Mouse (Mus musculus) adrenal gland, adult 2 months (tissue): ENCODE measurements around the gene Cenpx. TPM values are rescaled to one million over a fixed set of nuclear protein-coding genes. Genes with fewer than 3 reads are reported as not detected.
"Not testable (repeated sequence)": the region's sequence is repeated elsewhere in the genome, so short reads cannot be mapped to it uniquely, and the experiment has no call there.

ENCODE experiments used
- DNase-seq: peaks from one replicate; pipeline ENCODE4 v3.0.0; 2021
- polyA plus RNA-seq: library from polyadenylated mRNA; depleted of rRNA; stranded (reverse); fragments of >200 nt; gene quantifications from 2 replicates; pipeline ENCODE4 v1.2.3, GENCODE M21; 2012
- total RNA-seq, 2 experiments: library from RNA; stranded (reverse); gene quantifications; 2 replicates each; pipeline ENCODE4 v1.2.3; 2021

The Cenpx gene
- total and polyA plus RNA-seq, 3 experiments: 54.0 to 86.0 (median 63.5) TPM

DNA sequence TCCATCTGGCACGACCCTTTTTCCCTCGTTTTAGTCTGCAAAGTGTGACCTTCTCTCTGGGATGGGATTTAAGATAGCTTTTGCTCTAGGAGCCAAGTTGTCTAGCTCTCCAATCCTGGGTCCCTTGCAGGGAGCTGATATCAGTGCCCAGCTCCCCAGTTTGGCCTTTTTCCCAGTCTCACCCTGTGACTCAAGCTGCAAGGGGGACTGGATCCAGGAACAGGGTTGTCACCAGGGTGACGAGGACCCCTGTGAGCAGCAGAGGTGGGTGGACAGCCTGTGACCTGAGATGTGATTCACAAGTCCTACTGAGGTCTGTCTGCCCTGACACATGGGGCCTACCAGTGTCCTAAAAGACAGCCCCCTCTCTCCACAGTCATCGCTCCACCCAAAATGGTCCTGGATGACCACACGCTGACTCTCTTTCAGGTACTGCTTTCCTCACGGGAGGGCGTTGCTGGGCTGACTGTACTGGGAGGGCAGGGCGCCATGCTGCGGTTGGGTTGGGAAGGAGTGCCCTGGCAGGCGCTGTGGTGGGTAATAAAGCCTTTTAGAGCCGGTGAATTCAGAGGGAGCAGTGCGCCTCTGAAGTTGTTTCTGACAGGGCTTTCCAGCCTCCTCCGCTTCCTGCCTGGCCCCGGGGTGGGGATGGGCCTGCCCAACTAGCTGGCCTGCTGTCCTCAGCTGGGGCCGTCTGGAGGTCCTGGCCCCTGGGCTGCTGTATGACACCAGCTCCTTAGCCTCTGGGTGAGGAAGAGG, 9.7 kb downstream of the Cenpx start:
- peak; percentile 81 for DNase-seq

DNA sequence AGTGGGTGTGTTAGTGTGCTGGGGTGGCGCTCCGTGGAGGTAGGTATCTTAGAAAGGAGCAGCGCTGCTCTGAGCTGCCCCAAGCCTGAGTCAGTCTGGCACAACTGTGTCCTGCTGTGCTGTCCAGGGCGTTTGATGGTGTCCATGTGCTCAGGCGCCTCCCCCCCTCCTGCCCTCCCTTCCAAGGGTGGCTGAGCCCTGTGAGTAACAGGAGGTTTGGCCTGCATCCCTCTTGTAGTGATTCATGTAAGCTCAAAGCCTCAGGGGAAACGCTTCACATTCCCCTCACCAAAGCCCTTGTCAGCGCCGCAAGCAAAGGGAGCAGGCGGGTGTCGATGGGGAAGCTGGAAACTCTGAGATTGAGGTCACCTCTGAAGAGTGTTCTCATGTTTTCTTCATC, 15.8 kb downstream of the Cenpx start:
- DNase-seq: peak; percentile 91

DNA sequence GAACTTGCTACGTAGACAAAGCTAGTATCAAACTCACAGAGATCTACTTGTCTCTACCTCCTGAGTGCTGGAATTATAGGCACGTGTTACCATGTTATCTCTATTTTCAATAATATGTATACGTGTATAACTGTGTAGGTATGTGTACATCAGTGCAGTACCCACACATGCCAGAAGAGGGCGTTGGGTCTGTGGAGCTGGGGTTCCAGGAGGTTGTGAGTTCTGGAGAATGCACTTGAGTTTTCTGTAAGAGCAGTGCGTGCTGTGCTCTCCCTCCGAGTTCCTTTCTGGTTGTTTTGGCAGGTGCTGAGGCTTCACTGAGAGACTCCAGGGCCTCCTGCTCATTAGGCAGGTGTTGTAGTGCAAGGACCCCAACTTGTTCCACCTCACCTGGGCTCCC, 17.0 kb downstream of the Cenpx start:
- no peak for DNase-seq

DNA sequence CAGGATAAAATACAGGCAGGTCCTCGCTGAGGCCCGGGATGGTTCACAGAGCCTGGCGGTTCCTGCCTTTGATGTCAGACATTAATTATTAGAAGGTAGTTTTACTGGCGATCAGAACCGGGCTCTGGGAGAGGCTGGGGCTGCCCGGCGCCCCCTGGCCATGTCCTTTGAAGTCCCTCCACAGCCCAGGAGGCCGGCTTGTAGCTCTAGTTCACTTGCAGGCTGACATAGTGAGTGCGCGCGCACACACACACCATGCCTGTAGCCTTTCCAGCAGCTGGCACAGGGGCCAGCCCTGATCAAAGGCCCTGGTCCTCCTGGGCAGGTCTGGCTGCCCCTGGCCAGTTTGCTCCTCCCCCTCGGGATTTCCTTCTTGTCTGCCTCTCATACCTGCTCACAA, 17.9 kb downstream of the Cenpx start:
- DNase-seq: peak; percentile 66

DNA sequence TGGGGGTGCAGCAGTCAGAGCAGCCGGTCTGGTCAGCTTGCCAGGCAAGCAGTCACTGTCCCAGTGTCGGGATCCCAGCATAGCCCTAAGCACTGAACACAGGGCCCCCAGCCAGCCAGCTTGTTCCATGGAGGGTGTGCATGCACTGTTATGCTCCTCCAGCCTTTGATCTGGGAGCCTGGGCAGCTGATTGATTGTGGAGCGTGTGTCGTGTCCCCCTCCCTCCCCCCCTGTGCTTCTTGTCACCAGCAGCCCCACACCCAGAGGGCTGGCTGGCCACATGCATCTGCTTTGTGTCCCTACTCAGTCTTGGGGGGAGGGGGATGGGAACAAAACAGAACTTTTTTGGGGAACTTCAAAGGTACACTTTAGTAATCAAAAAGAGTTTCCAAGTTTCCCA, 18.4 kb downstream of the Cenpx start:
- peak; percentile 59 for DNase-seq

DNA sequence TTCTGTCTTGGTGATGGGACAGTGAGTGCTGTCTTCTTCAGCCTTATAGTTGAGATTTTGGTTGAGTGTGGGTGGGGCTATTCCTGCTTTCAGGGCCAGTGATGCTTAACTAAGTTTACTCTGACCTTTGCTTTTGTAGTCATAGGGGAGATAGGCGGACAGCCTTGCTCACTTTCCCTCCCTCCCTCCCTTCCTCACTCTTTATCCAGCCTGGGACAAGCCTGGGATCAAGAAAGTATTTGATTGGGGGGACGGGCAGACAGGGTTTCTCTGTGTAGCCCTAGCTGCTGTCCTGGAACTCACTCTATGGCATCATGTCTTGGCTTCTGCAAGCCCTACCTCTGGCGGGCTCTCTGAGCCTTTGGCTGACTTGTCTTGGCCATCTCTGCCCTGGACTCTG, 20.1 kb downstream of the Cenpx start:
- DNase-seq: peak; percentile 44

DNA sequence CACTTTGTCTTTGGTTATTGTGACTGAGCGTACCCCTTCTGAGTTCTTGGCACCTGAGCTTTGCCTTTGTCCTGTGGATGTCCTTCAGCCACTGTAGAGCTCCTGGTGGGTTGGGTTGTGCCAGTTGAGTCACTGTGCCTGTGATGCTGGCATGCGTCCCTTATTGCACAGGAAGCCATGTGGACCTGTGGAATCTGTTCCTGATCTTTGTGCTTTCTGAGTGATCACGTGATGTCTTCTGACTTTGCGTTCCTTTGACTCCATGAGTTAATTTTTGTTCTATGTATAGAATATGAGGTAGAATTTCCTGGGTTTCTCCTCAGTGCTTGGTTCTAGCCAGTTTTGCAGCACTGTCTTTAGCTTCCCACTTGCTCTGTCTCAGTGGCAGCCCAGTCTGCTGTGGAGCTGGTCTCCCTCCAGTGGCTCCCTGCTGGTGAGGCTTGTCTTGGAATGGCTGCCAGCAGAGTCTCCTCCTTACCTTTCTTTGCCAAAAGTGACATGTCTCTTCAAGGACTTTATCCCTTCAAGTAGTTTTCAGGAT, 21.0 kb downstream of the Cenpx start:
- DNase-seq: peak; percentile 81

DNA sequence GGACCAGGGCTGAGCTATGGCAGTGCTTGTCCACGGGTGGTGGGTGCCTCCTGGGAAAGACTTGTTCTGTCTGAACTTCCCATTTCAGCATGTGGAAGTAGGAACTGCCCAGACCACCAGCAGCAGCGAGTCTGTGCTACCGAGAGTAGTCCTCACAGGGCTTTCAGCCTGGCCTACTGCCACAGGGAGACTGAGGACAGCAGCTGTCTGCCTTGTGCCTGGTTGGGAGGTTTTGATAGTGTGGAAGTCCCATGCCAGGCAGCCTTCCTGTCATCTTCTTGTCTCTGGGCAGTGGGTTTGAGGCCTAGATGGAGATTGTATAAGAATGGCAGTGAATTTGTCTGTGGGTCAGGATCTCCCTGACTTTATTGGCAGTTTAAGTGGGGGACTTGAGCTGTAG, 24.2 kb downstream of the Cenpx start:
- DNase-seq: no peak

DNA sequence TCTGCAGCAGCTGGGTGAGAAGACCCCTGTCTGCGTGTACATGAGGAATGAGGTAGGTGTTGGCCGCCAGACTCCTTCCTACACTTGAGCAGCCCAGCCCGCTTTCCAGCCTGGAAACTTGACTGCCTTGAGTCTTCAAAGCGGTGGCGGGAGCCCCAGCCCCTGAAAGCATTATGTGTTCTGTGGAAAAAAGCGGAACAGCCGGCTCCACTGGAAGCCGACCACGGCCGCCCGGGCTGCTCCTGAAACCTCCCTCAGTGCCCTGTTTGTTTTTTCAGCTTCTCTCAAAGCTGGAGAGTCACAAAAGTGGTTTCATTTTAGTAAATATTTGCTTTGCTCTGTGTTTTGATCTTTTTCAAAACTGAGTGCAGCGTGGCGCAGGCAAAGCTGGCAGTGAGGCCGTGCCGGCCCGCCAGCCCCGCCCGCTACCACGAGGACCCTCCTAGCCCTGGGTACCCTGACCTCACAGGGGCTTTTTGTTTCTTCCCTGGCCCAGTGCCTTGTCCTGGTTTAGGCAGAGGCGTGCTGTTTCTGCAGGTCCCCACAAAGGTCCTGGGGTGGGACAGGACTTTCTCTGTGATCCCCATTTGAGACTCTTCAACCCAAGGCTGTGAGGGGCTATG, 26.8 kb downstream of the Cenpx start:
- no peak for DNase-seq

DNA sequence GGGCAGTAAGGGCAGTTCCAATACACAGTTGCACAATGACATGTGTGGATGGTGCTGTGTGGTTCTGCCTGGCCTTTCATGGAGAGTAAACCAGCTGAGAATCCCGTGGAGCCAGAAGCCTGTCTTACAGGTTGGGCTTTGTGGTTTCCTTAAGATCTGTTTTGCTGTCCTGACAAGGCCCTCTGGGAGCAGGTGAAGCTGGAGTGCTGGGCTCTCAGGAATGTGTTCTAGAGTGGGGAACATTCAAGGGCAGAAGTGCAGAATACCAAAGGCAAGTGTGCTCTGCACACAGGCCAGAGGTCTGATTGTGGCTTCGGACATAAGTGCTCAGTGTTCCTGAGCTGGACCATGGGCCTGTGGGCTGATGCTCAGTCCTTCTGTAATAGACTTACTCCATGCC, 28.9 kb downstream of the Cenpx start:
- no peak for DNase-seq

DNA sequence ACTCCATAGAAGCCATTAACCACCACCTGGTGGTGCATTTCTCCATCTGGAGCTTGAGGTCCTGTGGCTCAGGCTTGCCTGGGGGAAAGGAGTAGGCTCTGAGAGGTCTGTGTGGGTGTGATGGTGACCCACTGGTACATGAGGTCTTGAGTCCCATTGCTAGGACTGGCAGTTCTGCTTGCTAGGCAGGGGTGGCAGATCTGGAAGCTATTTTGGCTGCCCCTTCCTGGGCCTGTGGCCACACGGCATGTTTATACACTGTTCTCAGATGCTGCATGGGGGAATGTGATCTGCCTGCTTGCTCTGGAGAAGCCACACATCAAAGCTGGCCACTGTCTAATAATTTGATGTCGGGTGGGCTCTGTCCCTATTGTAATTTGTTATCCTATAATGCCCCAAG, 29.5 kb downstream of the Cenpx start:
- no peak for DNase-seq

DNA sequence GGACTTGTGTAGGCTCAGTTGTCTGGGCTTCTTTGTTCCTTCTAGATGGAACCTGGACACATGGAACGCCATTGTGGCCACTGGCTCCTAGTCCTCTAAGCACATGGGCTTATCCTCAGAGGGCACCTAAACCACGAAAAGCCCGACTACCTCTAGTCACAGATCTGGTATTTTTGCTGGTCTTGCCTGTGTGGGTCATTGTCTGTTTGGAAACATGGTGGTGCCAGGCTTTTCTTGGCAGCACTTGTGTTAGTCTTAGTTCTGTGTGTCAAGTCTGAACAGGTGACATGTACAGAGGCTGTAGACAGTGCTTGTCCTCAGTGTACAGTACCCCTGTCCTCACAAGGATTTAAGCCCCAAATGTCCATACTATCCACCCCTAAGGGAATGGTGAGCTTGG, 30.0 kb downstream of the Cenpx start:
- no peak for DNase-seq

DNA sequence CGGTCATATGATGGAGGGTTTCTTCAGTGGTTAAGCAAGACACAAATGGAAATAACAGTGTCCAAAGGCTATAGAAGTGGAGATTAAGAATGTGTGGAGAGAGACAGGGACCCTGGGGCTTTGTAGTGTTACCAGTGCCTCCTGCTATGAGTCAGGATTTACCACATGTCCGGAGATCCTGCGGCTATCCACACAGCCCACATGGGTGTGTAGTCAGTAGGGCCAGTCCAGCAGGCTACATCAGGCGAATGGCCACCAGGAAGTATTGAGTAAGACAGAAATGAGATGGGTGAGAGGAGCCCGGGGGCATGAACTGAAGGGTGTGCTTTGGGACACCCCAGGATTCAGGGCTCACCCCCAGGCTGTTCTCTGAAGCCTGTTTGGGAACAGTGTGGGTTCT, 30.9 kb downstream of the Cenpx start:
- DNase-seq: no peak

DNA sequence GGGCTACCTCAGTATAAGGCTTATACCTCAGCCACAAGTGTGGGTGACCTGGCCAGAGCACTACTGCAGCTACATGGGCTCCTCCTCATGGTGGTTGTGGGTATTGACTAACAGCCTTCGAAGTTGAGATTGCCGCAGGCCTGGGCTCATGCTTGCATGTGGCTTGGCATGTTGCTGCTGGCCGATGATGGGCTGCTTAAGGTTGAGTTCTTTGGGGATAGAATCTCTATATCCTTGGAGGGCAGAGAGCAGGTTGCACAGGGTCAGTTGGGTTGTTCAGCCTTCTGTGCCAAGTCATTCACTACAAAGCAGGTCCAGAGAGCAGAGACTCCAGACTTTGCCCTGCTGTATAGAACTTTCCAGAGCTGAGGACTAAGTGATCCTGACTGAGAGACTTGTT, 33.6 kb downstream of the Cenpx start:
- DNase-seq: peak; percentile 29

DNA sequence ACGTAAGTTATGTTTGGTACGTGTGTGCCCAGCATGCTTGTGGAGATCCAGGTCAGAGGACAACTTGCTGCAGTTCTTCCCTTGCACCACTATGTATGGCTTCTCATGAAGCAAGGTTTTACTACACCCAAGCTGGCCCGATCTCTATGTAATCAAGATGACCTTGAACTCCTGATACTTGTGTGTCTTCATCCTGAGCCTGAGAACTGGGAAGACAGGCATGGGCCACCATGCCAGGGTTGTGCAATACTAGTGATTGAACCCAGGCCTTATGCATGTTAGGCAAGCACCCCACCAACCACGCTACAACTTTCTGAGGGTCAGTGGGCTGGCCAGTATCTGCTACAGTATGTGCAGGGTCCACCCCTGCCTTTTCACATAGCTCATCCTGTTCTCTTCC, 36.6 kb downstream of the Cenpx start:
- peak; percentile 66 for DNase-seq

DNA sequence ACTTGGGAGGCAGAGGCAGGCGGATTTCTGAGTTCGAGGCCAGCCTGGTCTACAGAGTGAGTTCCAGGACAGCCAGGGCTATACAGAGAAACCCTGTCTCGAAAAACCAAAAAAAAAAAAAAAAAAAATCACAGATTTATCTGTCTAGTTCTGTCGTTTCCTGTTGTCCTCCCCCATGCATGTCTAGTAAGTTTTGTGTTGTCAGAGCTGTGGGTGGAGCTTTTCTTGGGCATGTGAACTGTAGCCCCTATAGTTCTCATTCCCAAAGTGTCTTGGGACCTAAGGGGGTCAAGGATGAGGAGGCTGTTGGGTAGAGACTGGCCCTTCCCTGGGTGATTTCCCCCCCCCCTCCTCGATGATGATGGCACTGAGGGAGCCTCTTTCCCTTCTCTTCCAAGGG, 37.7 kb downstream of the Cenpx start:
- not testable (repeated sequence) for DNase-seq

DNA sequence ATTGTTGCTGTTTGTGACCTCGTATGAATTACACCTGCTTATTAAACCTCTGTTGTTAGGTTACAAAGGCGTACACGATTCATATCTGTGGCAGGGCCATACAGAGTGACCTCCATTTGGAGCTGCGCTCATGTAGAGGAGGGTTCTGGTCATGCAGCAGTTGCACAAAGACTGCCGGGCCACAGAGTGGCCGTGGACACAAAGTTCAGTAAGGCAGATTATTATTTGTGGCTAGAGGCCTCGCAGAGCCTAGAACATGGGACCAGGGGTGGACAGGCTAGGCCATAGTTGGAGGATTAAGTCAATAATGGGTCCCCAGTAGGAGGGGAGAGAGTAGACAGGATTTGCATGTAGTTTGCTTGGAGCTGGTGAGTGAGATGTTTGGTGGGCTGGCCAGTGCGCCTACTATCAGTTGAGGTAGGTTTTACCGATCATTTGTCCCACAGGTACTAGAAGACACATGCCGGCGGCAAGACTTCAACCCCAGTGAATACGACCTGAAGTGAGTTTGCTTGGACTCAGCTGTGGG, 39.9 kb downstream of the Cenpx start:
- DNase-seq: no peak

DNA sequence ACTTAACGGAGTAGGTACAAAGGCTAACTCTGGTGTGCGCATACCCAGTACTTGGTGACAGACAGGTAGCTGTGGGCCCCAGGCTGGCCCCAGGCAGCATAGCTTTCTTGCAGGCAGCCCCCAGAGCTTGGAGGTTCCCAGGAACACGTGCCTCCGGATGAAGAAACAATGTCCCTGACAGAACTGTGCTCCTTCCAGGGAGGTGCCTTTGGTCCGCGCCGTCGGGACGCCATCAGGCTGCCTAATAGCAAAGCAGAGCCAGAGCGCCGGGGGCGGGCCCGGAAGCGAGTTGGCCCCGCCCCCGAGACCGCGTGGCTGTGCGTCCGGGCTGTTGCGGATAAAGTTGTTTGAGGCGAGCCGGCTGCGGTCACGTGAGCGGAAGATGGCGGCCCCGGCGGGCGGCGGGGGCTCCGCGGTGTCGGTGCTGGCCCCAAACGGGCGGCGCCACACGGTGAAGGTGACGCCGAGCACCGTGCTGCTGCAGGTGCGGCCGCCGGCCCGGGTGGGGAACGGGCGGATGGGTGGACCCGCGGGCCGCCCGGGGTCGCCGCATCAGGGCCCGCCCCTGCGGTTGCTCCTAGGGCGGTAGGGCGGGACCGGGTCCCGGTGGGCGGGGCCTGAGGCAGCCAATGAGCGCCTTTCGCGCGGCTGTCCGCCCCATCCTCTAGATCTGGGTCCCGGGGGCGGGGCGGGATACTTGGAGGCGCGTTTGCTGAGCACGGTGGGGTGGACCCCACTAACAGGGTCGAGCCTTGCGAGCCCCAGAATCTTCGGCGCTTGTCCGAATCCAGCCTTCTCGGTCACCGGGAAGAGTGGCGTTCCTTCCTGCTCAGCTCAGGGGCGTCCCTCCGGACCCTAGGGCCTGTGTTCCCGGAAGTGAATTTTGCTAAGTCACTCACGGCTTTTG, 40.6 kb downstream of the Cenpx start, which contains the start of gene Aspscr1:
Gene Aspscr1, plus strand, starts transcription at position 287 of the 907 bp plus-strand sequence.
- DNase-seq: peak; percentile 98

DNA sequence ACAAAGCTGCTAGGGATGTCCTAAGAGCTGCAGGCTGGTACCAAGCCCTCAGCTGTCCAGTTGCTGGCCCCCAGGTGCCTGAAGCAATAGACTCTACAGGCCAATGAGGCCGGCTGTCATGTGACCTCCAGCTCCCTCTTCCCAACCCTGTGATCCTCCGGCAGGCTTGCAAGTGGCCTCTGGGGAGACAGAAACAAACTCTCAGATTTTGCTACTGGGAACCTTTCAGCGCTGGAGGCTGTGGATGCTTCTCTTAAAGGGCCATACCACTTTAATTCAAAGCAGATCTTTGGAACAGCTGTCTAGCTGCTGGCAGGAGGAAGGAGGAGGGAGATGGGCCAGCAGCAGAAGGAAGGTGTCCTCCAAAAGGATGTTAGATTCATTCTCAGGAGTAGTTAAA, 46.9 kb downstream of the Cenpx start:
- no peak for DNase-seq

DNA sequence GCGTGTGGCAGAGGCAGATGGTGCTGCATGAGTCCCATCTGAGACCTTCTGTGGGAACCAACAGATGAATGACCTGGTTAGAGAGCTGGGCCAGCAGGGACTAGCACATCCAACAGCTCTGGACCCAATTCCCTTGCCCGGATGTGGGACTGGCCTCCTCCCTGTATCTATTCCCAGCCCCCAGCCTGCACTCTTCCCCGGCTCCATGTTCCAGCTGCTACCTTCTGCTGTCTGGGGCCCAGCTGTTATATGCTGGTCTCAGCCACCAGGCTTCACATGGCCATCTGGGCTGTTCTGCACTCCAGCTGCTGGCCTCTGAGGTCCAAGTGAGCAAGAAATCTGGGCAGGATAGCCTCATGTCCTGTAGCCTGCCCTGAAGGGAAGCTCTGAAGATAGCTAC, 48.1 kb downstream of the Cenpx start:
- no peak for DNase-seq

DNA sequence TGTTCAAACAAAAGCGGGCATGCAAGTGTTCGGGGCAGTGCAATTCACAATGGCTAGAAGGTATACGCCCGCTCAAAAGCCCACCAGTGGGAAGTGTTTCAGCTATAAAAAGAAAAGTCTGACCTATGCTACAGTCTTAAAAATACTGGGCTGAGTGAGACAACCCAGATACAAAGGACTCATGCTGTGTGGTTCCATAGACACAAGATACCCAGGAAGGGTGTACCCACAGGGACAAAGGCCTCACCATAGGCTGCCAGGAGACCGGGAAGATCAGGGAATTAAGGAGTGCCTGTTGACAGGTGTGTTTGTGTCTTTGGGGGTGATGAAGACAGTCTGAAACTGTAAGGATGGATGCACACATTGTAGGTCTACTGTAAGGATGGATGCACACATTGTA, 49.8 kb downstream of the Cenpx start:
- DNase-seq: no peak

DNA sequence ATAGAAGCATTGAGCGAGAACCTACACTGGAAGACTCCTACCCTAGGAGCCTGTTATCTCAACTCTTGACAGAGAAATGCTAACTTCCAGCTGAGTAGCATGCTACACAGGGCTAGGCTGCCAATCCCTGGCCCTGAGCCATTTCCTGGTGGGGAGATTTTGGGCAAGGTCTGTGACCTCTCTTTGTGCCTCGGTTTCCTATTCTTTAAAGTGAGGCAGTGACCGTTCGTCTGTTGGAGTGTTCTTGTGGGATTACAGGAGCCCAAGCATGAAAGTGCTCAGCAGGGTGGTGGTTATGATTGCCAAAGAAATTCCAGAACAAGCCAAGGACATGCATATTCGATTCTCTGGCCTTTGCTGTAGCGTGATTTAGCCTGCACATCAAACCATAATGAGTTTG, 50.8 kb downstream of the Cenpx start:
- DNase-seq: peak; percentile 25
